Mouse (Mus musculus) lung, postnatal 4 days (tissue): ENCODE measurements around the gene Tbc1d23.
"Not testable (repeated sequence)": the region's sequence is repeated elsewhere in the genome, so short reads cannot be mapped to it uniquely, and the experiment has no call there.

Experiments
- DNase-seq, 2 experiments: peaks; one replicate each; pipeline ENCODE4 v3.0.0; 2021

The Tbc1d23 gene

DNA sequence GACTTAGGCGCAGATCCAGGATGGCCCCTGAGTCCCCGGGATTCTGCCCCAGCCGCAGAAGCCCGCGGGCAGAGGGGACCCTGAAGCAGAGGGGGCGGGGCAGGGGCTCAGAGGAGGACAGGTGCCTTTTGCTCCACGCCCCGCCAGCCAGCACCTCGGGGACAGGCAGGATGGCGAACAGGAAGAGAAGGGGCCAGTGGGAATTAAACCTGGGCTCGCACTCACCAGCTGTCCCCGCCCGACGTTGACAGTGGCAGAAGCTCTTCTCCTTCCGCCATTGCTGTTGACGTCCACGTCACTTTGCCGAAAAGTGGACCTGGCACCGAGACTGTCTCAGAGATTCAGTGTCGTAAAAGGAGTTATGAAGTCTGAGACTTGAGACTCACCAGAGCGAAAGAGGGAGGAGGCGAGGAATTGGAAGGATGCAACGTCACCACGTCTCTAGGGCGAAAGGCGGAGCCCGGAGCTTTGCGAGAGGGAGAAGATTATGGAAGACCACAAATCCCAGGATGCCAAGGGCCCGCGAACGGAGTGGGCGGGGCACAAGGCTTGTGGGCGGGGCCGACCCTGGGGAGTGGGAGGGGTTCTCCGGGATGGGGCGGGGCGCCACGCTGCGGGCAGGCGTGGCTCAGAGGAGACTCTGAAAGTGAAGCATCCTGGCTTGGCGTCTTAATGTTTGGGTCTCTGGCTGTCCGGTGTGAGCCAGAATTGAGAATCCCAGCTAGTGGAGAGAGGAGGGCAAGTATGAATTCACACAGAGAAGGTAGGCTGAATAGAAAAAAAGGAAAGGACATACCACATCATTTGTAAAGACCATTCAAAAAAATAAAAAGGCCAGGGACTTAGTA is at the start of gene Tbc1d23:
Gene Tbc1d23 (minus strand): TSS at position 416 of the 848 bp plus-strand sequence.
- DNase-seq = peak; percentile 97 to 98

- peak in 1 of 2 experiments; percentile 46 for DNase-seq
Measured at GRCm38 (mm10) chr16:57280221-57281217, 49.2 kb upstream of the Tbc1d23 start.

DNA sequence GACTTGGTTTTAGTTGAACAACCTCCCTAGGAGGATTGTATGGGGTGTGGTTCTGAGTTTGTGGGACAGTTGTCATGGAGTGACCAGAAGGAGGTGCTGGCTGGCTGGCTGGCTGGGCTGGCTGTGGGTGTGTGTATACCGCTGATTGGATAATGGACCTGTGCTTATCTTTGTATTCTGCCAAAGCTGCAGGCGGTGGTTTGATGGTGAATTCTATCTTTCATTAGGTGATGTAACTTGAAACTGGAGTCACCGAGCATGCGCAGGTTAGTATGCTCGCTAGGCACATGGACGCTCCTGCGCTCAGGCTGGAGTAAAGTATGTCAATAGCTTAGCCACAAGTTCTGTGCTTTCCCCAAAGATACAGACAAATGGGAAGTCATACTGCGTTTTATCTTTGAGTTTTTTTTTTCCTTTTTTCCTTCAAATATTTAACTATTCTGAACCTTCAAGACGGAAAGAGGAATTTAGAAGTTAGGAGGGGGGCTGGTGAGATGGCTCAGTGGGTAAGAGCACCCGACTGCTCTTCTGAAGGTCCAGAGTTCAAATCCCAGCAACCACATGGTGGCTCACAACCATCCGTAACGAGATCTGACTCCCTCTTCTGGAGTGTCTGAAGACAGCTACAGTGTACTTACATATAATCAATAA is 47.8 kb upstream of the Tbc1d23 start:
- no peak for DNase-seq

DNA sequence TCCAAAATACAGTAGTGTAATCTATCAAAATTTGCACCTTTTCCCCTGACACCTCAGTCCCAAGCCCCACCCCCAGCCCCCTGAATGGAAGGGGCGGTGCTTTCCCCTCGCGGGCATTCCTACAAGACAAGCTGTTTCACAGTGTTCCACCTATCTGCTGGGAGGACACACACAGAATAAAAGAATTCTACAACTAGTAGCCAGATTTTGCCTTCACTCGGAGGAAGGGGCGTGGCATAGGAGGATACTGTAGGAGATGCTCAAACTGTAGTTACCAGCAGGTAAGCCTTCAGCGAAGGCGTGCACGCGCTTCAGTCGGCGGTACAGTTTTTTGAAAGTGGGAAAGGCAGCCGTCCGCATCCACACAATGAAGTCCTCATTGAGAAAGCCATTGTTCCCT is 38.4 kb upstream of the Tbc1d23 start:
- no peak for DNase-seq

DNA sequence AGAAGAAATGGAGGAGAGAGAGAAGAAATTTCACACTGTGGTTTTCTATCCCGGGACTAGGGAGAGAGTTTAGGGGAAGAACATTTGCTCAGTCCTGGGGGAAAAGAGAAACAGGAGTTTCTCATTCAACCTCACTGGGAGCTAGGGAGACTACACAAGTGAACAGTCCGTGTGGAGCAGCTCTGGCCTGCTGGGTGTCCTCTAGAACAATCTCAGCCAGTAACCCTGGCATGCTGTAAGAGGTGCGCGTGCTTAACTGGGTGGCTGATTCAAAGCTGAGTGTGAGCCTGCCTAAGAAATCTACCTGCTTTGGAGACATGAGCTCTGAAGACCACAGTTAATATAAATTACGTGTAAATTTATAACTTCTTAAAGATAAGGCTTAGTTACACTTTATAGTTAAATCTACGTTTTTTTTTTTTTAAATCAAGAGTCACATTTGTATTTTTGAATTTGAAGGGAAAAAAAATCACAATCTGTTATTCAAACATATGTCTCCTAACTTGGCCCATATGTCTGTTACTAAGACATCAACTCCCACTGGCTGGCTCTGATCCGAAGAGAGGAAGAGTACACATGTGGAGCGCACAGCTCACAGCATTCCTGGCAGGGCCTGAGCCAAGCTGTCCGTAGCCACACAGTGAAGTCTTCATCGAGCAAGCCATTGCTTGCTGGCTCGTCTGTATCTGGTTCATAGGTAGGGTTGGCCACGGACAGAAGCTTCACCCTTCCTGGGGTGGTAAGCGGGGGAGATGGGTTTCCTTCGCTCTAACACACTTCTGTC is 36.9 kb upstream of the Tbc1d23 start:
- DNase-seq = no peak

GRCm38 (mm10) chr16:57267068-57267467 is 35.8 kb upstream of the Tbc1d23 start:
- peak in 1 of 2 experiments; percentile 27 for DNase-seq

- DNase-seq = peak; percentile 26 to 63
Measured at GRCm38 (mm10) chr16:57260152-57260551, 28.8 kb upstream of the Tbc1d23 start.

DNA sequence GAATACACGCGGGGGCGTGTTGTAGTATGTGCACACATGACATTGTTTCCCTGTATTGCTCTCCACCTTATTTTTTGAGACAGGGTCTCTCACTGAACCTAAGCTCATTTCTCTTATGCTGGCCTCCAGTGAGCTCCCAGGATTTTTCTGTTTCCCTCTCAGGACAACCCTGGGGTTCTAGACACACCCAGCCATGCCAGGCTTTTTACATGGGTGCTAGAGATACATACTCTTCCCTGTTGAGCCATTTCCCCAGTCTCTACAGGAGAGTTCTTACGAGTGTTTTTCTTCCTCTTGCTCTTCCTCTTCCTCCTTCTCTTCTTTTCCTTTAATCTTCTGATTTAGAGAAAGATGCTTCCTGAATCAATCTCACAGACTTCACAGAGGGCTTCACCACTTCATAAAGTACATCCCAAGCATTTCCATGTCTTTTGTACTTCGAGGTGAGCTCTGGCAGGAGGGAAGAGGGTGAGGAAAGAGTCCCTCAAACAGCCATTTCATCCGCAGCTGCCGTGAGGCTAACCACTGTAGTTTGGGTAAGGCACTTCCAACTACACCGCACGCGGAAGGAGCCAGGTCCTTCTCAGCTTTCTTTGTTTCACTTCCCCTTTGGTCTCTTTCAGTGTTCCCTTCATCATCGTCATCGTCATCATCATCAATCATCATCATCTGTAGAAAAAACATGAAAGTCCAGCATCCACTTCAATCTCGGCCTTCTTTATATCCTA is 28.2 kb upstream of the Tbc1d23 start:
- no peak for DNase-seq

DNA sequence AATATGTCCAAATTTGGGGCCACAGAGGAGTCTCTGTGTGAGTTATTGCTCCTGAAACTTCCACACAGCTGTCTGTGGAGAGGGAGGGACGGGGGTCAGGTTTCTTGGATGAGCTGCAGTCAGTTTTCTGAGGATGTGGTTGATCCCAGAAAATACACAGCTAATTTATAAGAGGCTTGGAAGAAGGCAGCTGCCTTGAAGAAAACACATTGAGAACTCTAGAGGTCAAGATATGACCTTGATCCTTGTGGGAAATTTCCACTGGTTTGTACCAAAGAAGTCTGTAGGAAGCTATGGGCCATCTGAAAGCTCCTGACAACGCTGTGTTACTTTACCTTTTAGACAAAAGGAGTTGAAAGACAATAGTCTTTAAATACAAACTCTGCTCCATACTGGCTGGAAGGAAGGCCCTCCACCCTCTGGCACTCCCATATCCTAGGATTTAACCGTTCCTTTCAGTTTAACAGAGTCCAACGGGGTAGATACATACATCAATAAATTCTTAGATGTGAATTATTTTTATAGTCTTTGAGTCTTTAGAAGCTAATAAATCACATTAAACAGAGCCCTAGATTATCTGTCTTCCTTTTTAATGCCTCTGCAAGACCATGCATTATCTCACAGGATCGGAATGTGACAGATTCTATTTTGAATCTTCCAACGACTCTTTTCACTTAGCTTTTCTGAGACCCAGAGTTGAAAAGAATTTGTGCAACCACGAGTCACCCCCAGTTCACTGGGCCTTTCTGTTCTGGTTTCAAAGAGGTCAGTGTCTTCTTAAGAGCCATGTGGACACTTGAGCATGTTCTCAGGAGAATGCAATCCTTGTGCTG is 20.5 kb upstream of the Tbc1d23 start:
- DNase-seq = peak in 1 of 2 experiments; percentile 52

GRCm38 (mm10) chr16:57250991-57251390 is 19.7 kb upstream of the Tbc1d23 start:
- no peak for DNase-seq

DNA sequence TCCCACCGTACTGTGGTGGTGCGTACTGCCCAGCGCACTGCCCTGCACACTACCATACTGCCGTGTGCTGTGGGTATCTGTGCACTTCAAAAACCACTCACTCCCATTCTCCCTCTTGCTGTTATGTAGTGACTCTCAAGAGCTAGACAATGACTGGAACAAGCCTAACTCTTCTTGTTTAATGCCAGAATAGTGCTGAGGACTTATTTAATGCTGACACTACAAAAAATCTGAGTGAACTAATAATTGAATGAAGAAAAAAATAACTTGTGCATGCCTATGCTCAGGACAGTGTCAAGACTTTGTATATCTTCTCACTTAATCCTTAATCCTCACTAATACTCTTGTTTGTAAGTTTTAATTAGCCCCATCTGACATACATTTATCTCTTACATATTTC is 16.2 kb upstream of the Tbc1d23 start:
- no peak for DNase-seq

DNA sequence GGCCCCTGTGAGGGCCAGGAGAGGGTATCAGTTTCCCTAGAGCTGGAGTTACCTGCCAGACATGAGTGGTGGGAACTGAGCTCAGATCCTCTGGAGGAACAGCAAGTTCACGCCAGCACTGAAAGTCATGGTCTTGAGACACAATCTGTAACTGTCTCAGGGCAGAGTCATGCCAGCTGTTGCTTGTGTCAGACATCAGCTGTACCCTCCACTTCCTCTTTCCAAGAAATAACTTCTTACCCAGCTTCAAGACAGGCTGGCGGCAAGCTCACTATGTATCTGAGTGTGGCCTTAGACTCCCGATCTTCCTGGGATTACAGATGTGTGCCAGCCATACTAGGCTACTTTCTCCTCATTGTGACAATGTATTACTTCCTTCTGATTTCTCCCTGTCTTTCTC is 15.3 kb upstream of the Tbc1d23 start:
- no peak for DNase-seq

DNA sequence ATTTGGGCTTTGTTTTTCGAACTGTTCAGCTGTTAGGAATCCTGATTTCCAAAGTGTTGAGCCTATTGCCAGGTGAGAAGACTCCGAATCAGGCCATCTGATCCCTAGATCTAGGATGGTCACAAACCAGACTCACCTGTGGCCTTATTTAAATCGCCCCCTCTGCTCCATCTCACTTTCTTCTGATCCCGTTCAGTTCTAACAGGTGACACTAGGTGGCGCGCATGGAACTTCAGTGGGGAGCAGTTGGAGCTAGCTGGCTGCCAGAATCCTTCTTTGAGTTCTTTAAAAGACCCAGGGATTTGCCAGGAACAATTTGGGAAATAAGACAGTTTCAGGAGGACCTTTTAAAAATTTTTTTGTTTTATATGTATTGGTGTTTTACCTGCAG is 12.5 kb upstream of the Tbc1d23 start:
- peak; percentile 72 to 87 for DNase-seq

DNA sequence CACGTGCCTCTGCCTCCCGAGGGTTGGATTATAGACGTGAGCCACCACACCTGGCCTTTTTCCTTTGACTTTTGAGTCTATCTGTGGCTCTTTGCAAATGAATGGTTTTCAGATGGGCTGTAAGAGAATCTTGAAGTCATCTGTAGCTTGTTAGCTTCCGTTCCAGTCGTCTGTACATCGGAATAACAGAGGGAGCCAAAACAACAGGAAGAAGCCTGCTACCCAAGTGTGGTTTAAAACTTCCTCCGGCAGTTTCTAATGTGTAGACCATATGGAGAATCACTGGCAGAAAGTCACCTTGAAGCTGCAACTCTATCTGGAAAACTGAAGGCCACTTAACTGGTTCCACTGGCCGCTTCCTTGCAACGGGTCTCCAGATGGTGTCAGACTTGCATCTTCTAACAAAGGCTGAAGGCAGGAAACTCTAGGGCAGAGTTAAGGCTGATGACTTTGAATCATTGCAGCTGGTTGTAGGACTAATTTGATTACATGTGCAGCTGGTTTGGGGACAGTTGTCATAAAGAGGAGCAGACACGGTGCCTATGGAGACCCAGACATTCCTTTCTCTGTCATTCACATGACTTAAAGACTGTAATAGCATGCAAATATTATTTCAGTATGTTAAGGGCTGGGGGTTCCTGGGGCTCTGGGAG is 12.0 kb upstream of the Tbc1d23 start:
- DNase-seq = peak; percentile 31 to 54

- no peak for DNase-seq
Measured at GRCm38 (mm10) chr16:57242857-57243204, 11.5 kb upstream of the Tbc1d23 start.

- no peak for DNase-seq
Measured at GRCm38 (mm10) chr16:57235871-57236510, 4.7 kb upstream of the Tbc1d23 start.

DNA sequence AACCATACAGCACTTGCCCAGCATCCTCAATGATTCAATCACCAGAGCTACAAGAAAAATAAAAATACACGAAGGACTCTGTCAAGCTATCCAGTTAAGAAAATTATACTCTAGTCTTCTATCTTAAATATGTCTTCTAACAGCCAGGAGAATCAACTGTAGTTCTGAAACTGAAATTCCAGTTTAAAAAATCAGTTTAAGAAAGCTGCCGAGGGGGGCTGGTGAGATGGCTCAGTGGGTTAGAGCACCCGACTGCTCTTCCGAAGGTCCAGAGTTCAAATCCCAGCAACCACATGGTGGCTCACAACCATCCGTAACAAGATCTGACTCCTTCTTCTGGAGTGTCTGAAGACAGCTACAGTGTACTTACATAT is 620 bp upstream of the Tbc1d23 start:
- DNase-seq = not testable (repeated sequence)

DNA sequence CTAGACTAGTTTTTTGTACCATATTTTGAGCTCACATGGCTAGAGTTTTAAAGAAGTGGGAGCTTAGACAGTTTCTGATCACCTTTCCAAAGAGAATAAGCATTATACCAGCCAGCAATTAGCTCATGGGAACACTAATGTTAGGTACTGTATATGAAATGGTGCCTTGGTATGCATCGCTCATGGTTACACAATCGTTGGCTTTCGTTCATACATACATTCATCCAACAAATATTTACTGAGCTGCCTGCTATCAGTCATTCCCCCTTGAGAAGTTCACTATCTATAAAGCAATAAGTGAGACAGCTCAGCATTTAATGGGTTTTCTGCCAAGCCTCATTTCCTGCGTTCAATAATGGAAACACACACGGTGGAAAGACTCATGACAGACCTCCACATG is 4.9 kb downstream of the Tbc1d23 start:
- DNase-seq = no peak

DNA sequence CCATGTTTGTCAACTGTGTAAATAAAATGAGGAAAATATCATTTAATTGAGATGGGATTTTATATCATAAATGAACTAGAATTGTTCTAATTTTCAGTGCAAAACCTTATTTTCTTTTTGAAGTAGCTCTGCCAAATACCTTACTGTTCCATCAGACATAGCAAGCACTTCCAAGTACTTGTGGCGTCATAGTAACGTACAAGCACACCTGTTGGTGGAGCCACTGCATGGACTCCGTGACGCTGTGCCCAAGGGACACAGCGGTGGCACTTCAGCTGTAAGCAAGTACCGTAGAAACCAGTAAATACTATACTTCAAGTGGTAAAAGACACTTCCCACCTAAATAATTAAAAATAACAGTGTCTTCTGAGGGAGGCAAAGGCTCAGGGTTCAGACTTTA is 10.9 kb downstream of the Tbc1d23 start:
- no peak for DNase-seq

DNA sequence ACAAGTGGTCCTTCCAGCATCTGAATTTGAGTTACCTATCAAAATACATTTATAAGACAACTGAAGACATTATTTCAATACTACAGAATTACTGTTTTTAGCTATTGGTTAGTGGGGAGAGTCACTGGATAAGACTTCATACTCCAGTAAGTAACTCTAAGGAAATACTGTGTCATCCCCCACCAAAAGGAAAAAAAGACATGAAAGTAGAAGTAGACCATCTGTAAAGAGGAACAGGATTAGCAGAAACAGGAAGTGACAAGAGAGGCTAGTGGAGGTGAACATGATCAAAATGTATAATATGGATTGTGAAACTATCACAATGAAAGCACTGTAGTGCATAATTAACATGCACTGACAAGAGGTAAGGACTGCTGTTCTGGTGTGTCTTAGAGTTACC is 15.3 kb downstream of the Tbc1d23 start:
- DNase-seq = no peak
